Mouse (Mus musculus): ENCODE measurements around the gene Gm20909. TPM values are rescaled to one million over a fixed set of nuclear protein-coding genes. Genes with fewer than 3 reads are reported as not detected.
"Not testable (repeated sequence)": the region's sequence is repeated elsewhere in the genome, so short reads cannot be mapped to it uniquely, and the experiment has no call there.

Gm20909 gene
- not detected for total RNA-seq (2021)
- long read RNA-seq, experiment 1: 0 reads
- long read RNA-seq, experiment 2: 0 reads

GRCm38 (mm10) chrY:21164270-21164669, at the start of gene Gm20909:
Gene Gm20909, plus strand, starts transcription at chrY:21164570.
- intact Hi-C loops (cut with DNase I): not testable (repeated sequence)

More at GRCm38 (mm10) chrY:21164270-21164669, at the start of gene Gm20909:
- not testable (repeated sequence) for DNase-seq

Other genes with a start within 250 kb of the Gm20909 start
- gene Gm29866, start 170.9 kb upstream of the Gm20909 start, total RNA-seq (2021): not detected
- not detected for gene Gm20865, start 77.0 kb downstream of the Gm20909 start, total RNA-seq (2021)